ENCODE assay signal across 8 mouse cellular contexts in the genomic region with DNA sequence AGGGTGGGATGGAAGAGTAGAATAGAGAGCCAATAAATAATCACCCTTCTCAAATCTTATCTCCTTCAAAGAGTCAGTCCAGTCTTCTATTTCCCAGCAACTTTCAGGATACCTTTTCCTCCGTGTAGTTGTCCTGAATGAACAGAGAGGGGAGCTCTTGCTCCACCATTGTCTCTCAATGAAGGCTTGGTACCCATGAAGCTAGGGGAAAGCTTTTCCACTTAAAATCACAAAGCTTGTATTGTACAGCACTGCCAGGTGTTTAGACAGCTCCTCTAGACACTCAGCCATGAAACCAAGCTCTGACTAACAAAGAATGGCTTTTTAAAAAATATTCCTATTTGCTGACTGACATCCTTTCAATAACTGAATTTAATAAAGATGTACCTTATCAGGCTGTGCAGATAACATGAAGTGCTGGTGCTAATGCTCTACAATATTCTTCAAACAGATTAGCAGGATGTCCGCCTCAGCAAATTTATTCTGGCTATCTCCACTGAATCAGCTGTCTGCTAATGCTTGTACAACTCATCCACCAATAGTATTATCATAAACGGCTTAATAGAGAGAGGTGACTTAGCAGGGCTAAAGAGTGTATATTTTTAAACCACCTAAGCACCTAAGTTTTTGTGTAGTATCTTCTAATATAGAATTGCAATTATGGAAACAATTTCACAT.
DNase-seq lines count a peak whose midpoint lies in the region; ATAC-seq and TF ChIP-seq lines count a peak whose summit lies in the region.

No protein-coding gene starts in this region.

- TF ChIP-seq EP300 in liver, postnatal 0 days (IDR thresholded peaks at IDR 0.05; ENCODE audit: low read depth), result no peak

- no peaks in the 10 kb centered on the region for H3K9me3 ChIP-seq in liver, postnatal 0 days (ENCODE audit: low read length)
- H3K9me3 ChIP-seq in liver, embryonic 12.5 days (replicated peaks), result no peaks in the 10 kb centered on the region

- peak; percentile 28; the same call in 1 of the 2 replicates for TF ChIP-seq CTCF in liver, postnatal 0 days (IDR thresholded peaks at IDR 0.05; ENCODE audit: low read depth)
- peak; percentile 71 for TF ChIP-seq CTCF in cortical plate, adult 2 months (IDR thresholded peaks at IDR 0.05; ENCODE audit: extremely low read depth, insufficient read depth, low read length)
- peak; percentile 91 for TF ChIP-seq CTCF in layer of hippocampus, adult 2 months (conservative IDR thresholded peaks at IDR 0.05)
- TF ChIP-seq CTCF in thymus, adult 2 months (IDR thresholded peaks at IDR 0.05; ENCODE audit: borderline replicate concordance, control insufficient read depth, extremely low read depth, insufficient read depth, low read length, poor library complexity), result no peak

- no peak for DNase-seq in liver, postnatal 0 days
- DNase-seq in layer of hippocampus, adult 2 months (ENCODE audit: low spot score in 2 of 2), result peak; percentile 67 to 70
- DNase-seq in retina, embryonic 14.5 days (ENCODE audit: low spot score), result peak; percentile 83
- DNase-seq in thymus, adult 2 months, result no peak
- DNase-seq in spleen, postnatal 4 days (ENCODE audit: low spot score in 2 of 2), result no peak
- DNase-seq in ovary, postnatal 10 days (ENCODE audit: low spot score), result no peak

- no peak overlapping the region for H3K27ac ChIP-seq in liver, postnatal 0 days (ENCODE audit: low read depth)
- no peak overlapping the region for H3K27ac ChIP-seq in liver, embryonic 12.5 days
- no peak overlapping the region for H3K27ac ChIP-seq in cortical plate, adult 2 months (ENCODE audit: insufficient read depth, low read length)
- 0 out of 2 replicates have a peak overlapping the region, but pooled peaks have one; percentile 8 for H3K27ac ChIP-seq in layer of hippocampus, adult 2 months
- H3K27ac ChIP-seq in thymus, adult 2 months (ENCODE audit: control insufficient read depth, insufficient read depth, low read length), result no peak overlapping the region

- H3K4me2 ChIP-seq in liver, postnatal 0 days (ENCODE audit: low read depth, low read length), result no peak overlapping the region
- no peak overlapping the region for H3K4me2 ChIP-seq in liver, embryonic 12.5 days

- H3K27me3 ChIP-seq in liver, postnatal 0 days (ENCODE audit: insufficient read depth, low read length), result no peaks in the 10 kb centered on the region
- no peaks in the 10 kb centered on the region for H3K27me3 ChIP-seq in liver, embryonic 12.5 days (replicated peaks)
- H3K27me3 ChIP-seq in thymus, adult 2 months (ENCODE audit: control insufficient read depth, insufficient read depth, low read length), result no peaks in the 10 kb centered on the region

- H3K4me3 ChIP-seq in liver, postnatal 0 days (ENCODE audit: low read depth, low read length), result no peak overlapping the region
- no peak overlapping the region for H3K4me3 ChIP-seq in liver, embryonic 12.5 days
- no peak overlapping the region for H3K4me3 ChIP-seq in cortical plate, adult 2 months (ENCODE audit: insufficient read depth, low read length)
- H3K4me3 ChIP-seq in layer of hippocampus, adult 2 months, result no peak overlapping the region
- H3K4me3 ChIP-seq in thymus, adult 2 months (ENCODE audit: control insufficient read depth, insufficient read depth, low read length), result no peak overlapping the region

- no peaks in the 10 kb centered on the region for H3K36me3 ChIP-seq in liver, postnatal 0 days (replicated peaks; ENCODE audit: insufficient read depth, low read length)
- no peaks in the 10 kb centered on the region for H3K36me3 ChIP-seq in liver, embryonic 12.5 days
- H3K36me3 ChIP-seq in thymus, adult 2 months (ENCODE audit: control insufficient read depth, insufficient read depth, low read length), result no peaks in the 10 kb centered on the region

- 51% methylated on average over 3 of the region's 3 CpGs for WGBS in liver, postnatal 0 days (ENCODE audit: insufficient replicate concordance)
- 45% methylated on average over 3 of the region's 3 CpGs for WGBS in liver, embryonic 12.5 days (ENCODE audit: insufficient replicate concordance)
- 86% methylated on average over 3 of the region's 3 CpGs for whole genome bisulfite sequencing in thymus, adult 2 months

- no peak for TF ChIP-seq POLR2A in cortical plate, adult 2 months (IDR thresholded peaks at IDR 0.05; ENCODE audit: extremely low read depth, insufficient read depth, low read length)
- no peak for TF ChIP-seq POLR2A in thymus, adult 2 months (IDR thresholded peaks at IDR 0.05; ENCODE audit: control insufficient read depth, extremely low read depth, insufficient read depth, low read length, poor library complexity)

- no peak for ATAC-seq in liver, postnatal 0 days
- ATAC-seq in liver, embryonic 12.5 days, result no peak

- H3K9ac ChIP-seq in liver, postnatal 0 days (replicated peaks), result no peak overlapping the region
- no peak overlapping the region for H3K9ac ChIP-seq in liver, embryonic 12.5 days

- no peaks in the 10 kb centered on the region for H3K4me1 ChIP-seq in liver, postnatal 0 days (ENCODE audit: insufficient read depth)
- no peaks in the 10 kb centered on the region for H3K4me1 ChIP-seq in liver, embryonic 12.5 days
- H3K4me1 ChIP-seq in cortical plate, adult 2 months (ENCODE audit: control insufficient read depth, insufficient read depth, low read length), result no peaks in the 10 kb centered on the region
- no peaks in the 10 kb centered on the region for H3K4me1 ChIP-seq in thymus, adult 2 months (replicated peaks; ENCODE audit: control insufficient read depth, insufficient read depth, low read length)

Comparison
In these comparisons a context has a peak if more than half of its experiments do, and no peak if none do; other contexts are left out.
1. DNase-seq: peak in layer of hippocampus, adult 2 months (2 of 2) and retina, embryonic 14.5 days (single experiment); none in liver, postnatal 0 days (single experiment), thymus, adult 2 months (single experiment), spleen, postnatal 4 days (0 of 2) and ovary, postnatal 10 days (single experiment).